Mouse (Mus musculus) kidney, adult 2 months (tissue): ENCODE results near the gene Anapc13.

ENCODE experiments used
- CTCF ChIP-seq: fragments of 200-500 bp; conservative IDR thresholded peaks from 2 replicates; pipeline ENCODE4 v1.5.1; 2011; ENCODE audit warnings: low read depth, mild to moderate bottlenecking, control low read depth, low read length, moderate library complexity, mixed read lengths; ENCODE audit not compliant: insufficient read depth, insufficient read length
- POLR2A ChIP-seq: fragments of 200-500 bp; IDR thresholded peaks from one replicate; pipeline ENCODE4 v1.6.1; 2011; ENCODE audit warnings: low read depth, low read length, control low read depth

- no peak for TF ChIP-seq CTCF
- no peak for TF ChIP-seq POLR2A
Measured at GRCm38 (mm10) chr9:102581921-102582469, 44.1 kb upstream of the Anapc13 start.
